ENCODE assay signal across 7 mouse cellular contexts in the genomic region with DNA sequence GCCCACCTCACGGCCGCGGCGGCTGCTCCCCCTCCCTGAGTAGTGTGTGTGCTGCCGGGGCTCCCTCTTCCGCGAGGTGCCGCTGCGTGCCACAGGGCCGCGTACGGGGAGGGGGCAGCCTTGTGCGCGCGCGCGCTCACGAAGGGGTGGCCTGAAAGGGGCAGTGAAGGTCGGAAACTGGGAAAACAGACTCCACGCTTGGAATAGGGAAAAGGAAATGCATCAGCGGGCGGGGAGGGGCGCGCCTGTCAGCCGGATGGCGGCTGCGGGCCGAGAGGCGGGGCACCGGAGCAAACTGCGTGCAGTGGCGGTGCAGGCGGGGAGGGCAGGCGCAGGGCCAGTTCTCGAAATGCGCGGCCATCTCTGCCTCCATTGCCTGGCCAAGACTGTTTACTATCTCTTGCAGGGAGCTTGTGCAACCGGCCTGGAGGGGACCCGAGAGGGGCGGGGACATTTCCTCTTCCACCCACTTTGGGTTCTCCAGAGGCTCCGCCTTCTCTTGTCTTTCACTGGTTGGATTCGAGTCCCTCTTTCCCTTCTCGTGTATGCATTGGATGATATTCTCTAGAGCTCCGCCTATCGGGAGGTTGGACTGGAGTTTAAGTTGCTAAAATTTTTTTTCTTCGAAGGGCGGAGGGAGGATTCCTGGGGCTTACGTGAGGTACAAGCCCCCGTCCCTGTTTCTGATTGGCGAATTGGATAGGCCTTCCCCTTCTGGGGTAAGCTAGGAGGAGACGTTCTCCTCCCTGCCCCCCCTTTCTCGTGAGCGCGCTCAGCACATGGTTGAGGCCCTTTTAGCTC. TPM values are rescaled to one million over a fixed set of nuclear protein-coding genes. Genes with fewer than 3 reads are reported as not detected.
DNase-seq lines count a peak whose midpoint lies in the region; ATAC-seq lines count a peak whose summit lies in the region.

No protein-coding gene starts in this region.

- no peaks in the 10 kb centered on the region for H3K36me3 ChIP-seq in embryonic facial prominence, embryonic 12.5 days
- H3K36me3 ChIP-seq in limb, embryonic 11.5 days (ENCODE audit: control insufficient read depth, insufficient read depth, low read length): no peaks in the 10 kb centered on the region
- no peaks in the 10 kb centered on the region for H3K36me3 ChIP-seq in midbrain, embryonic 14.5 days (ENCODE audit: control insufficient read depth, insufficient read depth, low read length)

- peak; percentile 93 for DNase-seq in adrenal gland, postnatal 25 days
- DNase-seq in heart, adult 11 months: peak; percentile 100
- DNase-seq in kidney, adult 18-20 months: peak; percentile 95
- DNase-seq in limb, embryonic 11.5 days (ENCODE audit: low spot score): peak; percentile 95
- peak; percentile 98 for DNase-seq in midbrain, embryonic 14.5 days
- DNase-seq in spleen, adult 18-20 months: peak; percentile 85 to 92

- H3K9ac ChIP-seq in embryonic facial prominence, embryonic 12.5 days: peak overlapping the region; percentile 85
- peak overlapping the region; percentile 82 for H3K9ac ChIP-seq in limb, embryonic 11.5 days (ENCODE audit: low read length)
- peak overlapping the region; percentile 64 for H3K9ac ChIP-seq in midbrain, embryonic 14.5 days (replicated peaks; ENCODE audit: low read length)

- 1% methylated on average over 54 of the region's 54 CpGs for WGBS in embryonic facial prominence, embryonic 12.5 days
- under 1% methylated on average over 54 of the region's 54 CpGs for WGBS in limb, embryonic 11.5 days
- WGBS in midbrain, embryonic 14.5 days: under 1% methylated on average over 54 of the region's 54 CpGs

- H3K4me3 ChIP-seq in embryonic facial prominence, embryonic 12.5 days: peak overlapping the region; percentile 86
- peak overlapping the region; percentile 94 for H3K4me3 ChIP-seq in limb, embryonic 11.5 days (ENCODE audit: low read depth, low read length)
- H3K4me3 ChIP-seq in midbrain, embryonic 14.5 days (replicated peaks; ENCODE audit: low read depth, low read length): peak overlapping the region; percentile 98

- H3K27me3 ChIP-seq in embryonic facial prominence, embryonic 12.5 days: no peaks in the 10 kb centered on the region
- H3K27me3 ChIP-seq in limb, embryonic 11.5 days (ENCODE audit: control insufficient read depth, insufficient read depth, low read length): no peaks in the 10 kb centered on the region
- no peaks in the 10 kb centered on the region for H3K27me3 ChIP-seq in midbrain, embryonic 14.5 days (ENCODE audit: control insufficient read depth, insufficient read depth, low read length)

- H3K27ac ChIP-seq in embryonic facial prominence, embryonic 12.5 days: peak overlapping the region; percentile 99
- peak overlapping the region; percentile 97 for H3K27ac ChIP-seq in limb, embryonic 11.5 days (replicated peaks; ENCODE audit: low read depth, low read length)
- peak overlapping the region; percentile 94 for H3K27ac ChIP-seq in midbrain, embryonic 14.5 days (replicated peaks; ENCODE audit: low read depth, low read length)

- ATAC-seq in embryonic facial prominence, embryonic 12.5 days (ENCODE audit: insufficient number of reproducible peaks, insufficient read depth, low FRiP score, low TSS enrichment): peak; percentile 76
- peak; percentile 78 for ATAC-seq in limb, embryonic 11.5 days (ENCODE audit: insufficient number of reproducible peaks, low FRiP score, low TSS enrichment, low read depth)
- ATAC-seq in midbrain, embryonic 14.5 days (ENCODE audit: low FRiP score, low TSS enrichment): peak; percentile 67

- peak overlapping the region; percentile 92 for H3K4me2 ChIP-seq in embryonic facial prominence, embryonic 12.5 days (replicated peaks)
- H3K4me2 ChIP-seq in limb, embryonic 11.5 days (ENCODE audit: low read depth, severe bottlenecking): peak overlapping the region; percentile 77
- peak overlapping the region; percentile 84 for H3K4me2 ChIP-seq in midbrain, embryonic 14.5 days (ENCODE audit: low read length)

- H3K9me3 ChIP-seq in embryonic facial prominence, embryonic 12.5 days: no peaks in the 10 kb centered on the region
- no peaks in the 10 kb centered on the region for H3K9me3 ChIP-seq in limb, embryonic 11.5 days (ENCODE audit: control insufficient read depth, low read length)
- no peaks in the 10 kb centered on the region for H3K9me3 ChIP-seq in midbrain, embryonic 14.5 days (ENCODE audit: control insufficient read depth, low read length)

- H3K4me1 ChIP-seq in embryonic facial prominence, embryonic 12.5 days: peaks cover 18% of the 10 kb centered on the region; the same call in 1 of the 2 replicates
- peaks cover 8% of the 10 kb centered on the region; the same call in 1 of the 2 replicates for H3K4me1 ChIP-seq in limb, embryonic 11.5 days (ENCODE audit: control insufficient read depth, insufficient read depth, low read length)
- peaks cover 16% of the 10 kb centered on the region for H3K4me1 ChIP-seq in midbrain, embryonic 14.5 days (ENCODE audit: control insufficient read depth, insufficient read depth, low read length)

RNA-seq across cellular contexts. Expression of a gene that starts 1.3 kb away (rescaled TPM):
- total RNA-seq in adrenal gland, postnatal 25 days (2021): 59.6 and 73.2 TPM in 2 replicates
- polyA plus RNA-seq in embryonic facial prominence, embryonic 12.5 days (2016; fragmentation: Nextera tagmentation; extraction: Ambion mirVana): 41.7 and 48.2 TPM in 2 replicates
- 65.8 and 72.7 TPM in 2 replicates for polyA plus RNA-seq in limb, embryonic 11.5 days (2014; fragmentation: Nextera tagmentation; extraction: Ambion mirVana)
- 23.4 and 40.8 TPM in 2 replicates for polyA plus RNA-seq in midbrain, embryonic 14.5 days (2014; fragmentation: Nextera tagmentation; extraction: Ambion mirVana)

RNA-seq across cellular contexts. Expression of a gene that starts 57.3 kb away (rescaled TPM):
- total RNA-seq in adrenal gland, postnatal 25 days (2021): 140 and 170 TPM in 2 replicates
- 70.2 and 88.8 TPM in 2 replicates for polyA plus RNA-seq in embryonic facial prominence, embryonic 12.5 days (2016; fragmentation: Nextera tagmentation; extraction: Ambion mirVana)
- polyA plus RNA-seq in limb, embryonic 11.5 days (2014; fragmentation: Nextera tagmentation; extraction: Ambion mirVana): 20.1 and 24.8 TPM in 2 replicates
- polyA plus RNA-seq in midbrain, embryonic 14.5 days (2014; fragmentation: Nextera tagmentation; extraction: Ambion mirVana): 43.0 and 52.2 TPM in 2 replicates

Comparison
In these comparisons a context has a peak if more than half of its experiments do, and no peak if none do; other contexts are left out.
1. Peak in every context shown above with its lines: DNase-seq, ATAC-seq, H3K4me3 ChIP-seq and H3K27ac ChIP-seq.